Mouse (Mus musculus) heart, postnatal 36 days (tissue): ENCODE data around the gene Fstl3. TPM values are rescaled to one million over a fixed set of nuclear protein-coding genes. Genes with fewer than 3 reads are reported as not detected.

ENCODE experiments used
- DNase-seq, 2 experiments: peaks; one replicate each; pipeline ENCODE4 v3.0.0; 2021 to 2022
- intact Hi-C: fragments of 180-260 bp; cut with DNase I; formaldehyde crosslinking; loops from one replicate; pipeline ENCODE4 v1.15.1; 2025
- total RNA-seq, 2 experiments: library from RNA; stranded (reverse); gene quantifications; 2 replicates each; pipeline ENCODE4 v1.2.3; 2021

Gene Fstl3
- 1 to 10 TPM; 4.2 to 4.3 TPM for total RNA-seq

GRCm38 (mm10) chr10:79777103-79777531 lies at the start of gene Fstl3:
TSS of gene Fstl3 (plus strand) at chr10:79777272.
- DNase-seq = no peak
- intact Hi-C loops = no loop called here

DNA sequence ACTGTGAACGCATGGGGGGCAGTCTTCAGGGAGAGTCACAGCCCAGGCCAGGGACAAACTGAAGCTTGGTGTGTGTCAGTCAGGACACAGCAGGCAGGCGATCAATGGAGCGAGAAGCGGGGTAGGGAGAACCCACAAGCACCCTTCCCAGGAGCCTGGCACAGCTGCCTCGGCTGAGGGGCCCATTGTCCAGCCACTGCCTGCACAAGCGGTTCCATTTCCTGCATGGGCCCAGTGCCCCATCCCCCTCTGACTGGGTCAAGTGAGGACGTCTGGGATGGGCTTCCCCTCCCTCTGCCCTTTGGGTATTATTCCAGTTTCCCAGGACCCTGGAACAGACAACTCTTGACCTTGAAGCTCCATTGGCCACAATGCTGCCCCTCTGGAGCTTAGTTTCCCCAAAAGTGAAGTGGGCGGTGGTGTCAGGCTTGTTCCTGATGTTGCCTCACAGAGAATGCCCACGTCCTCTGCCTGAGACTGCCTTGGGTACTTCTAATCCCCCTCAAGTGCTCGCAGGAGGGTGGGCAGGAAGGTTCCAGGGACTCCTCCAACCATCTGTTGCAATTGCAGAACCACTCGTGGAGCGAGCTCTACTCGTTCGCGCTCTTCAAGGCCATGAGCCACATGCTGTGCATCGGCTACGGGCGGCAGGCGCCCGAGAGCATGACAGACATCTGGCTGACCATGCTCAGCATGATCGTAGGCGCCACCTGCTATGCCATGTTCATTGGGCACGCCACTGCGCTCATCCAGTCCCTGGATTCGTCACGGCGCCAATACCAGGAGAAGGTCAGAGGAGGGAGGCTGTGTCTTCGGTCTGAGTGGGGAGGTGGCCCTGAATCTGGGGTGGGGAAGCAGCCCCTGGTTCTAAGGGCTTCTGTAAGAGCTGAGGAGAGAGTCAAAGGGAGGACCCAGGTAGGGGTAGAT lies 48.5 kb upstream of the Fstl3 start:
- intact Hi-C loops = no loop called here
- no peak for DNase-seq

- intact Hi-C loops = no loop called here
- no peak for DNase-seq
Measured at GRCm38 (mm10) chr10:79729357-79729965, 47.6 kb upstream of the Fstl3 start.

GRCm38 (mm10) chr10:79732500-79732899 lies 44.6 kb upstream of the Fstl3 start:
- peak in 1 of 2 experiments; percentile 43 for DNase-seq
- intact Hi-C loops = loop anchor here (5.0 kb wide), 1 partner anchor 55 kb away; no protein-coding TSS in a partner anchor

- intact Hi-C loops = loop anchor here (5.0 kb wide), 1 partner anchor 53 kb away; no protein-coding TSS in a partner anchor
- DNase-seq = no peak
Measured at GRCm38 (mm10) chr10:79733847-79734246, 43.2 kb upstream of the Fstl3 start.

DNA sequence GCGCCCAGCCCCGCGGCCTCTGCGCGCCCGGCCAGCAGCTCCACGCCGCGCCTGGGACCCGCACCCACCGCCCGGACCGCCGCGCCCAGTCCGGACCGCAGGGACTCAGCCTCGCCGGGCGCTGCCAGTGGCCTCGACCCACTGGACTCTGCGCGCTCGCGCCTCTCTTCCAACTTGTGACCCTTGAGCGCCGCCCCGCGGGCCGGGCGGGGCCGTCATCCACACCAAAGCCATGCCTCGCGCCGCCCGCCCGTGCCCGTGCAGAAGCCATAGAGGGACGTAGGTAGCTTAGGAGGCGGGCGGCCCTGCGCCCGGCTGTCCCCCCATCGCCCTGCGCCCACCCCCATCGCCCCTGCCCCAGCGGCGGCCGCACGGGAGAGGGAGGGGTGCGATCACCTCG lies 41.7 kb upstream of the Fstl3 start:
- intact Hi-C loops = no loop called here
- no peak for DNase-seq

DNA sequence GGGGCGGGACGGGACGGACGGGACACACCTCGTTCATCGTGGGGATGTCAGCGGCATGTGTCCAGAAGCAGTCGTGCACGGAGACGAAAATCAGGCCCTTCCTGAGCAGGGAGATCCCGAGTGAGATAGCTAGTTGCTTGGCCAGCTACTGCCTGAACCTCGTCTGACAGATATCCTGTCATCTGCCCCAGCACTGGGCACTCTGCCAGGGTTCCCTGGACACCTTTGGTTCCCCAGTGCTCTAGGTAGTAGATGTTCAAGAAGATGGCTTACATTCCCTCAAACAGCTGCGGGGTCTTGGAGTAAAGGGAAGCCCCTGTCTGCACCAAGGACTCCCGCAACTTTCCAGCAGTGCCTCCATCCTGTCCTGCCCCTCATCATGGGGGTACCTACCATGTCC lies 40.4 kb upstream of the Fstl3 start:
- no peak for DNase-seq
- intact Hi-C loops = no loop called here

DNA sequence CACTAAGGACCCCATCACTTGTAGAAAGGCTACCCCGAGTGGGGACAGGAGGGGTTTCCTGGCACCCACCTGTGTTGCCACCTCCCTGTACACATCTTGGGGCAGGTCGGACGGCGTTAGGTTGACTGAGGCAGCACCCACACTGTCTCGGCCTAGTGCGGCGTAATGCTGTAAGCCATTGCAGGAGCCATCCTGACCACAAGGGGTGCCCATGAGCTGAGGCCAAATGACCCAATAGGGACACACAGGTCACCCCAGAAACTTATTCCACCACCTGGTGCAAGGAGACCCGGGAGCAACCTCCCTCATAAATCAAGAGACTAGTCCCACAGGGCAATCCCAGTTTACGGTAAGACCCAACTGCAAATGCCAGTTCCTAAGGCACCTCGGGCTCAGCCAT lies 38.8 kb upstream of the Fstl3 start:
- no peak for DNase-seq
- intact Hi-C loops = no loop called here

GRCm38 (mm10) chr10:79739234-79739633 lies 37.8 kb upstream of the Fstl3 start:
- no peak for DNase-seq
- intact Hi-C loops = no loop called here

DNA sequence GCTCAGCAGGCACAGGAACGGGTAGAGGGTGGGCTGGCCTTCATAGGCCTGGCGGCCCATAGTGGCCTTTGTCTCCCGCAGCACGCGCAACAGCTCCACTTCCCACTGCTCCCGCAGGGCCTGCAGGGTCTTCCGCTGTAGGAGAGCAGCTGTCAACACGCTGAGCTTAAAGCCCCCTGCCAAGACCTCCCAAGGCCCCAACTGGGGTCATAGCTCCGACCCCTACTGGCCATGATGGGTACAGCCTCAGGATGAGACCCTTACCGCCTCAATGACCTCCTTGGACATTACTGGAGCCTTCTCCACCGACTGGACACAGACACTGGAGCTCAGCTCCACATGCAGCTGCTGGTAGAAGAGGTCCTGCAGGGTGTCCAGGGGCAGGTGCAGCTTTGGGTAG lies 36.2 kb upstream of the Fstl3 start:
- intact Hi-C loops = no loop called here

DNA sequence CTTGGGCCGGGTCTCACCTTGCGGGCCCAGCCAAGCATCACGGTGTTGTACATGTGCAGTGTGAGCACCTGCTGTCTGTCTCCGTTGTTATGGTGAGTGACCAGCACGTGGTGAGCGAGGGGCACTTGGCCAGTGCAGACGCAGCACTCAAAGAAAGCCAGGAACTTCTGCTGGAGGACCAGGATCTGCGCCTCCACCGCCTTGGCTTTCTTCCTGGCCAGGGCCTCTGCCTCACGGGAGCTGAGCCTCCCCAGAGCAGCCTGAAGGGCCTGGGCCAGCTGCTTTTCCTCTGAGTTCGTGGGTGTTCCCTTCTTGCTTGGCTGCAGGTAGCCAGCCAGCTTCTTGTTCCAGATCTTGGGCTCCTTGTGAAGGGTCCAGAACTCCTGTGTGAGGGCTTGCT lies 33.9 kb upstream of the Fstl3 start:
- intact Hi-C loops = no loop called here
- DNase-seq = no peak

More for the DNA sequence above, 36.2 kb upstream of the Fstl3 start:
- DNase-seq = no peak

- no peak for DNase-seq
Measured at GRCm38 (mm10) chr10:79743650-79744365, 33.3 kb upstream of the Fstl3 start.

DNA sequence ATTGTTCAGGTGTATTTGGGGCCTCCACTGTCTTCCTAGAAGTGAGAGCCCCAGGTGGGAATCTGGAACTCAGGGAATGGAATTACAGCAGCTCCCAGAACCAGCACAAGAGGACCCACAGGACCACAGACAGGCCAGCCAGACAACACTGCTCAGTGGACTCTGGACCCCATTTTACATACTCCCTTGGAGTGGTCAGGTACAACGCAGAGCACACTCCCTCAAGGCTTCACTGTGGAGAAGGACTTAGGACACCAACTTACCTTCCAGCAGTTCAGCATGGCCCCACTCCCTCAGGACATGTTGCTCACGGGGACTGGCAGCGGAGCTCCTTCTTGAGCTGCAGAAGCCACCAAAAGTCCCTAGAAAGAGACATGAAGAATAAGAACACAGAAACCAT lies 31.7 kb upstream of the Fstl3 start:
- intact Hi-C loops = no loop called here
- no peak for DNase-seq

More at GRCm38 (mm10) chr10:79743650-79744365, 33.3 kb upstream of the Fstl3 start:
- intact Hi-C loops = no loop called here

DNA sequence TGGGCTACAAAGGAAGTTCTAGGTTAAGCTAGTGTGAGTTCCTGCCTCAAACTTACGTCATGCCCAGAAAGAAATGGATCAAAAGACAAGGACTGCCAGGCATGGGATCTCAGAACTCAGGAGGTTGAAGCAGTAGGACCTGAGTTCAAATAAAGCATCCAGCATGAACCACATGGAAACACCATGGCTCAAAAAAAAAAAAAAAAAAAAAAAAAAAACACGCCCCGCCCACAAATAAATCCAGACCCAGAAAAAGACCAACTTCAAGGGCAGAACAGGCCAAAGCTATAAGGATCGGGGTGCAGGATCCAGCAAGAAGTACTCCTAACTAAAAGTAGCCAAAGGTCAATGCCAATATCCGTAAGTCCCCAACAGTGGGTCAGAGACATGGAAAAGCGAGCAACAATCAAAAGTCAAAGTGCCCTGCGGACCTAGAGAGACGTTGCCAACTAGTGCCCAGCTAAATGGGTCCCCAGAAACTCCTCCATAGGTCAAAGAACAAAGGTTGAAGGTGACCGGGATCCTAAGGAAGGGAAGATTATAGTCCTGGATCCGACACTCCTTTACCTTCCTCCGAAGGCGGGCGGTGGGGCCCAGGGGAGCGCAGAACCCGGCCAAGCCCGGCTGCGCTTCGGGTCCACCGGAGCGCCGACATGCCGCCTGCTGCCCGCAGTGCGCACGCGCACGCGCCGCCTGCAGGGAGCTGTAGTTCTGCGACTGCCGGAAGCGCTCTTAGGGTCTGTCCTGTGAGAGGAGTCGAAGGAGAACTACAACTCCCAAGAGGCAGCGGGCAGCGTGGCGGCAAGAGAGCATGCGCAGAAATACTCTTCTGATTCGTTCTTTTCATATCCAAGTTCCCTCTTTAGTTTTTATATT lies 30.9 kb upstream of the Fstl3 start, which contains the start of gene Polrmt:
Polrmt (minus strand) TSS at position 684 of the 876 bp plus-strand sequence.
- DNase-seq = peak; percentile 91 to 92
- intact Hi-C loops = no loop called here

- intact Hi-C loops = no loop called here
- DNase-seq = no peak
Measured at GRCm38 (mm10) chr10:79746774-79747151, 30.3 kb upstream of the Fstl3 start.

DNA sequence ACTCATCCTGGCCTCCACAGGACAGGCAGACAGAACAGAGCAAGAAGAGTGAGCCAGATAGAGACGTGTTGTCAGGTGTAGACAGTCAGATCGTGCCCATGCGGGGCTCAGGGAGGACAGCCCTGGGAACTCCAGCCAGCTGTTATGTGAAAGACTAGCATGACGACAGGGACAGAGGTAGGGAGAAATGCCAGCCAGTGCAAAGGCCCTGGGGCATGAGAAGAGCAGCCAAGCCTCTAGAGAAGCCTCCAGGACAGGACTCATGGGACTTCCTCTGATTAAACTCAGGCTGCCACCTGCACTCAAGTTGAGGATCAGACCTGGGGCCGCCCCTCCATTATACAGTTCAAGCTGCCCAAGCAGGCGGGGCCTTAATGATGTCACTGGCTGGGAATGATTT lies 28.6 kb upstream of the Fstl3 start:
- DNase-seq = no peak
- intact Hi-C loops = loop anchor here (2.0 kb wide), 1 partner anchor 16 kb away; no protein-coding TSS in a partner anchor

GRCm38 (mm10) chr10:79754856-79755516 lies 22.1 kb upstream of the Fstl3 start, which contains the start of gene Fgf22:
TSS of gene Fgf22 (plus strand) at chr10:79755076.
- DNase-seq = peak in 1 of 2 experiments; percentile 56
- intact Hi-C loops = no loop called here

- DNase-seq = no peak
- intact Hi-C loops = no loop called here
Measured at GRCm38 (mm10) chr10:79755854-79756253, 21.2 kb upstream of the Fstl3 start.

DNA sequence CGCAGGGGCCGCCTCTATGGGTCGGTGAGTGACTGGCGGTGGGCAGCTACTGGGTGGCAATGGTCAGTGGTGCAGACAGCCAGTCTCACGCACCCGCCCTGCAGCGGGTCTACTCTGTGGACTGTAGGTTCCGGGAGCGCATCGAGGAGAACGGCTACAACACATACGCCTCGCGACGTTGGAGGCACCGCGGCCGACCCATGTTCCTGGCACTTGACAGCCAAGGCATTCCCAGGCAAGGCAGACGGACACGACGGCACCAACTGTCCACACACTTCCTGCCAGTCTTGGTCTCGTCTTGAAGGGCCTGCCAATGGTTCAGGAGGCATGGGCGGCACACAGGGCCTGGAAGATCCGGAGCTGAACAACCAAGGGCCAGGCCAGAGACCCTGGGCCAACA lies 20.4 kb upstream of the Fstl3 start:
- DNase-seq = no peak
- intact Hi-C loops = no loop called here
